Mouse (Mus musculus) embryonic stem cell, embryonic (primary cell): ENCODE data around the gene Dnm2.

Source experiments
- CTCF ChIA-PET, 4 experiments: fragments of 300-600 bp in 2 of 4; fragments of 350-600 bp in 2 of 4; sonication (Branson Sonifier 250); formaldehyde crosslinking; loops; one replicate each; lab custom pipeline; 2022; ENCODE audit warnings: inconsistent platforms in 2 of 4; lab: Charles Lee
- POLR2A ChIA-PET, 4 experiments: fragments of 300-600 bp in 2 of 4; fragments of 350-600 bp in 2 of 4; sonication (Branson Sonifier 250); formaldehyde crosslinking; loops; one replicate each; lab custom pipeline; 2022; ENCODE audit warnings: antibody characterized with exemption in 4 of 4, inconsistent platforms in 1 of 4; lab: Charles Lee

The Dnm2 gene

DNA sequence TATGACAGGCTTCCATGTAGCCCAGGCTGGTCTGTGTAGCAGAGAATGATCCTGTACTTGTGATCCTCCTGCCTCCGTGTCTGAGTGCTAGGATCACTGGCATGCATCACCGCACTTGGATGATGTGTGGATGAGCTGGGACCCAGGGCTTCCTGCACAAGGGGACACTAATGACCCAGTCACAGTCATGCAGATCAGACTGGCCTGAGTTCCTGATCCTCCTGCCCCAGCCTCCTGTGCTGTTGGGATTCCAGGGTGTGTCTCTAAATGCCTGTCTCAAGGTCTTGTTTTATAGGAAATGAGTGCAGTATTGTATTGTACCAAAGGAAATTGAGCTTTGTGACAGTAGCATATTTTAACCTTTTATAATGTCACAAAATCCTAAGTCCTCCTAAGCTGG is 6.8 kb upstream of the Dnm2 start:
- ChIA-PET POLR2A (interaction anchor here (0.5 to 3.2 kb wide), 18 partner anchors 8 to 326 kb away, joined by 3 to 10 read pairs (median 4); partner anchors contain the start of genes Gm38431 (in 1 of the 4), Raver1 (in 1 of the 4) and Tmed1 (in 1 of the 4)), CTCF (interaction anchor here in 2 of 4 experiments (1.1 to 1.9 kb wide), 3 partner anchors 8 to 251 kb away, joined by 3 to 6 read pairs (median 4); no protein-coding TSS in a partner anchor)

DNA sequence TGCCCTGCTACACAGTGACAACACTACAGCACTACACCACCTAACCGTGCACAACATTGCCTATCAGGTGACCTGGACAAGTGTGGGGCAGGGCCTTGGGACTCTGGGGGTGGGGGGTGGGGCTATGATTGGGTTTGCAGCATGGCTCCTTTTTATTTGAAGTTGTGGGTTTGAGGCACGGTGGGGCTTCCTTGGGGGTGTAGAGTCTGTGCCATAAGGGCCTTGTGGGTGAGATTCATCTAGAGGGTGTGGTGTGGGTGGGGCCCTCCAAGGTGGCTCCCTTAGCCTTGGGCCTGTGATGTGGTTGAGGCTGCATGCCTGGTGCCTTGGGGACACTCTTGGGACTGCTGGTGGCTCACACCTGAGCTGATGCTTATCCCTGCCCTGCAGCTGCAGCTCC is 5.1 kb upstream of the Dnm2 start:
- CTCF ChIA-PET: interaction anchor here in 1 of 4 experiments (1.1 to 1.2 kb wide), 3 partner anchors 8 to 126 kb away, joined by 3 to 4 read pairs (median 3); partner anchors contain the start of gene Qtrt1
- POLR2A ChIA-PET: interaction anchor here in 3 of 4 experiments (0.7 to 3.2 kb wide), 11 partner anchors 8 to 202 kb away, joined by 3 to 10 read pairs (median 4); partner anchors contain the start of gene Qtrt1 (in 1 of the 3)

DNA sequence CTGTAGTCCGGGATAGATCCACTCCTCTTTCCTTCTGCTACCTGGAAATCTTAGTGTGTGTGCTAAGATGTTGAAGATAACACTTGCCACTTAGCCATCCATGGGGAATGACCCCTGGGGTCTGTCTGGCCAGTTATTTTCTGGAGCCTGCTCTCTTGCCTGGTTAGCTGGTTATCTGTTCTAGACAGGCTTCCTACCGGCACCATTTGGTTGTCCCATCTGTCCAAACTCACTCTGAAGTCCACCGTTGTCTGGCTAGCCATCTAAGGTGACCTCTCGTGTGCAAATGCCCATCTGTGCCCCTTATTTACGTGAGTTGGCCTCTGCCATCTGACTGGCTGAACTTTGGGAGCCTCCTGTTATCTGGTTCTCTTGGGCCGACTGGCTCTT is 843 bp downstream of the Dnm2 start:
- CTCF ChIA-PET: interaction anchor here in 3 of 4 experiments (0.7 to 1.5 kb wide), 7 partner anchors 11 to 205 kb away, joined by 3 to 5 read pairs (median 3); partner anchors contain the start of genes Qtrt1 (in 1 of the 3) and Slc44a2 (in 1 of the 3)
- POLR2A ChIA-PET: interaction anchor here in 3 of 4 experiments (0.7 to 3.2 kb wide), 25 partner anchors 8 to 547 kb away, joined by 3 to 24 read pairs (median 4); partner anchors contain the start of genes Qtrt1 (in 2 of the 3), Tmed1 (in 2 of the 3), Carm1 (in 1 of the 3) and Cdkn2d (in 1 of the 3)

DNA sequence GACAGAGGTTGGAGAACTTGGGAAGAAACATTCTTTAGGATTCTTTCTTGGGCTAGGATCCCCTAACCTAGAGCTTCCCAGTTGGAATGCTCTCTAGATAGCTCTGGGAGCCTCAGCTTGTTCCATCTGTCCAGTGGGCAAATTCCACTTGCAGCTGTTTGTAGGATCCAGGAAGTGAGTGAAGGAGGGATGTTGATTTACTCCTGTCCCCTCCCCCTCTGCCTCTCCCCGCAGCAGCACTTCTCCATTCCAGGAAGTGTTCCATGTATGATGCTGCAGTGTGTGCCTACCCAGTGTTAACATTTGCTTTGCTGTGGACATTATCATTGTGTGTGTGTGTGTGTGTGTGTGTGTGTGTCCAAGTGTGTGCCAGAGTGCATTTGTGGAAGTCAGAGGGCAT is 1.3 kb downstream of the Dnm2 start:
- ChIA-PET CTCF (interaction anchor here in 3 of 4 experiments (0.7 to 1.5 kb wide), 5 partner anchors 16 to 106 kb away, joined by 3 to 5 read pairs (median 3); partner anchors contain the start of gene Slc44a2 (in 1 of the 3)), POLR2A (interaction anchor here in 3 of 4 experiments (0.6 to 3.2 kb wide), 21 partner anchors 8 to 801 kb away, joined by 3 to 22 read pairs (median 4); partner anchors contain the start of genes Tmed1 (in 2 of the 3) and Qtrt1 (in 1 of the 3))

DNA sequence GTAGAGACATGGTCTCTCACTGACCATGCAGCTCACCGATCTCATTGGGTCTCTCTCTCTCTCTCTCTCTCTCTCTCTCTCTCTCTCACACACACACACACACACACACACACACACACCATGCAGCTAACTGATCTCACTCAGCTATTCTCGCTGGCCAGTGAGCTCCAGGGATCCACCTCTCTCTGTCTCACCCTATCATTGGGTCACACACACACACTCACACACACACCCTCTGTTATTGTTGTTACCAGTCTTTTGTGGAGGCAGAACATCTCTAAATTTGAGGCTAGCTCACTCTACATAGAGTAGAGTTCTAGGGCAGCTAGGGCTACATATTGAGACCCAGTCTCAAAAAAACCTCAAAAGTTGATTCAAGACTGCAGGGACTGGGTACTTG is 1.8 kb downstream of the Dnm2 start:
- POLR2A ChIA-PET: interaction anchor here in 3 of 4 experiments (0.6 to 3.2 kb wide), 19 partner anchors 9 to 801 kb away, joined by 3 to 22 read pairs (median 4); partner anchors contain the start of genes Qtrt1 (in 1 of the 3) and Tmed1 (in 1 of the 3)
- CTCF ChIA-PET: interaction anchor here in 3 of 4 experiments (0.6 to 1.2 kb wide), 3 partner anchors 17 to 106 kb away, joined by 3 read pairs; partner anchors contain the start of gene Slc44a2 (in 1 of the 3)

DNA sequence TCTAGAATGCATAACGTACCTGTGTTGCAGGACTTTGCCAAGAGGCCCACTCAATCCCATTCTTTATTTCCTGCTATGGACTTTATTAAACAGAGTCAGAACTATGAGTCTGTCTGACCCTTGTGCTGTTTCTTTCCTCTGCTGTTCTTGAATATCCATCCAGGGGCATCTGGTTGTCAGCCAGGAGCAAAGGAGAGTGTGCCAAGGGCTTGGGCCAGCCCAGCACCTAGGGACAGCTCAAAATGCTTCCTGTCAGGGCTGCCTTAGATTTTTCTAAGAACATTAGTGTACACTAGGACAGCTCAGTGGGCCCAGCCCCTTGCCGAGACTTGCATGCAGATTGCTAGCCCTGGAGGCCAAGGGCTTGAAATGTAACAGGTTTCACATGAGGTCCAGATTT is 3.1 kb downstream of the Dnm2 start:
- ChIA-PET POLR2A (interaction anchor here in 2 of 4 experiments (1.4 to 3.1 kb wide), 5 partner anchors 11 to 118 kb away, joined by 3 to 15 read pairs (median 6); partner anchors contain the start of gene Qtrt1 (in 1 of the 2)), CTCF (no interaction called here)

DNA sequence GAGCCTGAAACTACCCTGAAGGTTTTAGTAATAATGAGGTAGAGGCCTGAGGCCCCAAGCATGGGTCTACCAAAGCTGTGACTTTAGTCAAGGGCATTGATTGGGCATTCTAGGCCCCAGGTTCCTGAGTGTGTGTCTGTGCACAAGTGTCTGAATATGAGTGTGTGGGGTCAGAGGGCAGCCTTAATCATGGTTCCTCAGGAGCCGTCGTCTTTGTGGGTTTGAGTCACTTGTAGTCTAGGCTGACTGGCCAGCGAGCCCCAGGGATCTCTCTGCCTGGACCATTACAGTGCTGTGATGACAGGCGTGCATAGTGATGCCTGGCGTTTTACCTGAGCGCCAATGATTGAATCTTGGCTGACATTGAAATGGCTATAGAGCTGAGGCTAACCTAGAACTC is 3.5 kb downstream of the Dnm2 start:
- ChIA-PET POLR2A (interaction anchor here in 1 of 4 experiments (1.3 to 1.7 kb wide), 4 partner anchors 10 to 118 kb away, joined by 3 to 6 read pairs (median 4); no protein-coding TSS in a partner anchor), CTCF (interaction anchor here in 1 of 4 experiments (1.6 kb wide), 1 partner anchor 17 kb away, joined by 4 read pairs; no protein-coding TSS in a partner anchor)

DNA sequence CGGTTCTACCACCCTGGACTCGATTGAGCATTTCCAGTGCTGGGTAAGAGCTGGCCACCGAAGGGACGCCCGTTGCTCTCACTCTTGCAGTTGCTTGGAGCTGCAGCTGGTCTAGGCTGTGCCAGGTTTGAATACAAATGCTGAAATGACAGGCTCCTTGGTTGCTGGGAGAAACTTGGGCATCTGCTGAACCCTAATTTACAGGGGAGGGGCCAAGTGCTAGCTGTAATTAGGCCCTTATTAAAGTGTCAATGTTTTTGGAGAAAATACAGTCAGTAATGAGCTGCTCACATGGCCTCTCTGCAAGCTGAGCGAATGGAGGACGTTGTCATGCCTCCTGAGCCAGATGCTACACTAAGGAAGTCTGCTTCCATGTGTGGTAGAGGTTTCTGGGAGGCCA is 6.0 kb downstream of the Dnm2 start:
- ChIA-PET CTCF (interaction anchor here in 1 of 4 experiments (0.5 to 1.2 kb wide), 2 partner anchors 115 to 420 kb away, joined by 4 read pairs; no protein-coding TSS in a partner anchor), POLR2A (interaction anchor here in 2 of 4 experiments (0.5 to 4.7 kb wide), 13 partner anchors 9 to 180 kb away, joined by 3 to 35 read pairs (median 3); partner anchors contain the start of genes Carm1 (in 1 of the 2) and Qtrt1 (in 1 of the 2))

DNA sequence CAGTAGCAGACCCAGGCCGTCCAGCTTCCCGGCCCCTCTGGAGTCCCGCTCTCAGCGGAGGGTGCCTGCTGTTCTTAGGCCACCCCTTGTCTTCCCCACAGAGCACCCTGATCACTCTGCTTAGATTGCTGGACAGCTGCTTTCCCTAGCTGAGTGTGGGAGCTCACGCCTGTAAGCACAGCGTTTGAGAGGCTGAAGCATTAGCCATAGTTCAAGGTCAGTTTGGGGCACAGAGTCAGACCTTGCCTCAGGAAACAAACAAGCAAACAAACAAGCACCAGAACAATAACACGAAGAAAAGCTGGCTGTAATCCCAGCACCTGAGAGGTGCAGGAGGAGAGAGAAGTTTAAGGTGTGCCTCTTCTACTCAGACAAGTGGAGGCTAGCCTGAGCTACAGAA is 7.4 kb downstream of the Dnm2 start:
- POLR2A ChIA-PET: interaction anchor here (0.5 to 4.7 kb wide), 54 partner anchors 8 to 430 kb away, joined by 3 to 35 read pairs (median 4); partner anchors contain the start of genes Carm1 (in 2 of the 4), Dnm2 (in 2 of the 4), Qtrt1 (in 2 of the 4) and Atg4d (in 1 of the 4)
- CTCF ChIA-PET: interaction anchor here (0.6 to 1.9 kb wide), 14 partner anchors 9 to 296 kb away, joined by 3 to 15 read pairs (median 4); partner anchors contain the start of gene Qtrt1 (in 1 of the 4)

DNA sequence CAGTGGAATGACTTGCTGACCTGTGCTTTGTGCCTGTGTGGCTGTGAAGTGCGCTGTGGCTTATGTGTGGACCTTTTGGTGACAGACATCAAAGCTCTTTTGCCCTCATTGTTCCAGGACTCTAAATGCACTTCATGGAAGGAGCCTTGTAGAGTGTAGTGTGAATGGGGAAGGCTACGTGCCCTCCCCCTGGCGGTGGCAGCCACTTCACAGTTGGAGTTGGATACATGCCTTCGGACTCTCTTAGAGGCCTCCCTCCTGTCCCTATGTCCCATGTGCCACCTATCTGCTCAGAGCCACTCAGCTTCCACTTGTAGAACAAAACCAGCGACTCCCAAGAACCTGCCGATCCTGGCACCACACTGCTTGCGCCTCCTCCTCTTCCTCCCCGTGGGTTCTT is 9.1 kb downstream of the Dnm2 start:
- POLR2A ChIA-PET: interaction anchor here in 3 of 4 experiments (0.5 to 4.7 kb wide), 16 partner anchors 9 to 112 kb away, joined by 3 to 35 read pairs (median 6); partner anchors contain the start of genes Qtrt1 (in 3 of the 3), Carm1 (in 1 of the 3), Dnm2 (in 1 of the 3) and Tmed1 (in 1 of the 3)

DNA sequence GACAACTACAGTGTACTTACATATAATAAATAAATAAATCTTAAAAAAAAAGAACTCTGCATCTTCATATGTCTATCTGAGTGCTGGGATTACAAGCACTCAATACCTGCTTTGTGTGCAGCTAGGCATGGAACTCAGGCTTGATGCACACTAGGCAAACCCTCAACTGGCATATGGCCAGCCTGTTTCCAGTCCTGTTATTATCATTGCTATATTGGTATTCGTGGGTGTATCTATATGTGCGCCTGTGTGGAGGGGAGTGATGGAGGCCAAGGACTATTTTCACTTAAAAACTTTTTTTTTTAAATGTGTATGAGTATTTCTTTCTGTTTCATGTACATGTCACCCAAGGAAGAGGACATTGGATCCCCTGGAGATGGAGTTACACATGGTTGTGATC is 9.7 kb downstream of the Dnm2 start:
- POLR2A ChIA-PET: interaction anchor here in 3 of 4 experiments (0.5 to 4.7 kb wide), 9 partner anchors 9 to 238 kb away, joined by 3 to 35 read pairs (median 3); partner anchors contain the start of gene Qtrt1 (in 1 of the 3)
- CTCF ChIA-PET: interaction anchor here in 3 of 4 experiments (0.7 to 1.8 kb wide), 3 partner anchors 11 to 180 kb away, joined by 3 to 5 read pairs (median 4); no protein-coding TSS in a partner anchor

More for the DNA sequence above, 9.1 kb downstream of the Dnm2 start:
- CTCF ChIA-PET: interaction anchor here in 1 of 4 experiments (0.6 to 1.6 kb wide), 2 partner anchors 11 to 57 kb away, joined by 4 to 8 read pairs; no protein-coding TSS in a partner anchor

DNA sequence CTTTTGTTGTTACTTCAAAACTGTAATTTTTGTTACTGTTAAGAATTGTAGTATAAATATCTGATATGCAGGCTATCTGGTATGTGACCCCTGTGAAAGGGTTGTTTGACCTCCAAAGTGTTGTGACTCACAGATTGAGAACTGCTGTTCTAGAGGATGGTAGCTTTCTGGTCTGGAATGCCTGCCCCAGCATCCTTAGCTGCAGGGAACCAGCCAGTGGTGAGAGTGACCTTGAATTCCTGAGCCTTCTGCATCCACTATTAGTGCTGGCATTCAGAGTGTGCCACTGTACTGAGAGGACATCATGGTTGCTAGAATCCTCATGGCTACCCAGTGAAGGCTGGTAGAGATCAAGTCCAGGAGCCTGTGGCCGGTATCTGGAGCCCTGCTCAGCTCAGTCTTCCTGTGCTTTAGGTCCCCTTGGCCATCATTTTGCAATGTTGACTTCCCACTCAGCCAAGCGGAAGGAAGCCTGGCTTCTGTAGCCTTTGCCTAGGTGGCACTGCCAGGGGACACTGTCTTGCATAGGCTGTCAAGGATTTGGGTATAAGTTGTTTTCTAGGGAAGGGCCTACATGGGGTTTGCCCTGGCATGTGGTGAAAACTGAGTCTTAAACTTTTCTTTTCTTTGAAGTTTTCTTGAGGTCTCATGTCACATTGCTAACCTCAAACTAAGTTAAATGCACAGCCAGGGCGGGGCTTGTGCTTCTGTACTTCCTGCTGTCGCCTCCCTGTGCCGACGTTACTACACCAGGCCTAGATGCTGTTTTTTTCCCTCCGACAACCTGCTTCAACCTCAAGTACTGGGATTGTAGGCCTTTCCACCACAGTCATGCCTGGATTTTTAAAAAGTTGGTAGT is 11.3 kb downstream of the Dnm2 start:
- CTCF ChIA-PET: interaction anchor here in 2 of 4 experiments (1.5 to 1.8 kb wide), 2 partner anchors 9 to 33 kb away, joined by 3 to 5 read pairs; no protein-coding TSS in a partner anchor
- POLR2A ChIA-PET: interaction anchor here in 2 of 4 experiments (1.2 to 4.1 kb wide), 4 partner anchors 9 to 324 kb away, joined by 3 to 22 read pairs (median 3); partner anchors contain the start of gene Spc24 (in 1 of the 2)

DNA sequence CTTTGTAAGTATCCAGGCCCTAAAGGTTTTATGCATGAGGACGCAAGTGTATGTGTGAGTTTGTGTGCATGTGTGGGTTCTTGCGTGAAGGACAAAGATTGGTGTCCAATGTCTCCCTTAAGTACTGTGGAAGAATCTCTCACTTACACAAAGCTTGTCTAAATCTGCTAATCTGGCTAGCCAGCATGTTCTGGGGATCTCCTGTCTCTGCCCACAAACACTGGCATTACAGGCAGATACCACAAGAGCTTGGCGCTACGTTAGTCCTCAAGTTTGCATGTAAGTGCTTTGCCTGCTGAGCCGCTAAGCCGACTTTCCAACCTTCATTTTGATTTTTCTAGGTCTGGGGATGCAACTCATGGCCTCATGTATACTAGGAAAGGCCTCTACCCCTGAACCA is 12.9 kb downstream of the Dnm2 start:
- ChIA-PET POLR2A (interaction anchor here in 2 of 4 experiments (0.6 to 2.5 kb wide), 8 partner anchors 11 to 63 kb away, joined by 3 to 15 read pairs (median 7); no protein-coding TSS in a partner anchor), CTCF (interaction anchor here in 1 of 4 experiments (0.6 kb wide), 1 partner anchor 61 kb away, joined by 14 read pairs; no protein-coding TSS in a partner anchor)

DNA sequence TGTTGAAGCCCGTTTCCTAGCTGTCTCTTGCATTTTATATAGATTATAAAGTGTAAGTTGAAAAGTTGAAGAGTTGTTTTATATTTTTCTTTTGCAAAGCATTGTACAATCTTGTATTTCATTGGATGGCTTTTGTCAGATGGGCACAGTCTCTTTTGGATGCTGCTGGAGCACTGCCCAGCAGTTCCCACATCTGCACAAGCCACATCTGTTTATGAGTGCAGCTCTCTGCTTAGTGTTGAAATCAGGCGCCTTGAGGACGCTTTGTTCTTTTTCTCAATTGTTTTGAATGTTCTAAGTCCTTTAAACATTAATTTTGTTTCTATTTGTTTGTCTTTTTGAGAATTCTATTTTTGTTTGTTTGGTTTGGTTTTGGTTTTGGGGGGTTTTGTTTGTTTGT is 13.5 kb downstream of the Dnm2 start:
- POLR2A ChIA-PET: interaction anchor here in 3 of 4 experiments (0.6 to 2.5 kb wide), 17 partner anchors 10 to 71 kb away, joined by 3 to 15 read pairs (median 4); partner anchors contain the start of genes Dnm2 (in 1 of the 3) and Tmed1 (in 1 of the 3)
- CTCF ChIA-PET: interaction anchor here in 1 of 4 experiments (0.6 kb wide), 1 partner anchor 62 kb away, joined by 14 read pairs; no protein-coding TSS in a partner anchor

DNA sequence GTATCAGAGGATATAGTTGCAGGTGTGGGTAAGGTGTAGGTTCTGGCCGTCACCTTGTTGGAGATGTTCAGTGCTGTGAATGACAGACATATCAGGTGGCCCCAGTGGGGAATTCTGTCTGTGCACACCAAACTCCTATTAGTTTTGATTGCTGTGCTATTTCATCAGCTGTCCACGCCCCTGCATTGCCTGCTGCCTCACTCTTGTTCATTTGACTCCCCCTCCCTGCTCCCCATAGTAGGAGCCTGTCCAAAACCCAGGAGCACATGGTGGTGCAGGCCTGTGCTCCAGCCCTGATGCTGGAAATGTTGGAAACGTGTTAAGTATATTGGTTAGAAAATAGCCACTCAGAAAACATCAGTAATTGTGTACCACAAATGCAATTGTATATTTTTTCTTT is 14.7 kb downstream of the Dnm2 start:
- CTCF ChIA-PET: no interaction called here
- POLR2A ChIA-PET: interaction anchor here in 2 of 4 experiments (0.9 to 2.5 kb wide), 14 partner anchors 9 to 175 kb away, joined by 3 to 15 read pairs (median 3); partner anchors contain the start of gene Dnm2 (in 1 of the 2)

DNA sequence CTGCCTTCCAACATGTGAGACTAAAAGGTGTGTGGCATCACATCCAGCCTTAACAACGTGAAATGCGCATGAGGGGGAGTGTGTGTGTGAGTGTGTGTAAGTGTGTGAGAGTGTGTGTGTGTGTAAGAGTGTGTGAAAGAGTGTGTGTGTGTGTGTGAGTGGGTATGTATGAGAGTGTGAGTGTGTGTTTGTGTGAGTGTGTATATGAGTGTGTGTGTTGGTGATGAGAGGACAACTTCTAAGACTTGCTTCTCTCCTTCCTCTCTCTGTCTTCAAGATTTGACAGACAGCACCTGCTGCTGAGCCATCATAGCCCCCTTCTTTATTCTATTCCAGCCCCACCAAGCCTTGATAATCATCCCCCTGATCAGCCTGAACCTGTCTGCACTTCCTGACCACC is 15.2 kb downstream of the Dnm2 start:
- CTCF ChIA-PET: no interaction called here
- POLR2A ChIA-PET: interaction anchor here in 2 of 4 experiments (1.1 to 2.1 kb wide), 7 partner anchors 9 to 175 kb away, joined by 3 to 5 read pairs (median 4); no protein-coding TSS in a partner anchor
